Mouse (Mus musculus) stomach, postnatal 0 days (tissue): ENCODE results near the gene Nlrp6.

Experiments
- CTCF ChIP-seq: IDR thresholded peaks from 2 replicates; pipeline ENCODE4 v1.5.1; 2016; ENCODE audit warnings: antibody characterized with exemption, low read depth, mild to moderate bottlenecking, moderate library complexity
- EP300 ChIP-seq: optimal IDR thresholded peaks from 2 replicates; pipeline ENCODE3; 2016; ENCODE audit warnings: antibody characterized with exemption

DNA sequence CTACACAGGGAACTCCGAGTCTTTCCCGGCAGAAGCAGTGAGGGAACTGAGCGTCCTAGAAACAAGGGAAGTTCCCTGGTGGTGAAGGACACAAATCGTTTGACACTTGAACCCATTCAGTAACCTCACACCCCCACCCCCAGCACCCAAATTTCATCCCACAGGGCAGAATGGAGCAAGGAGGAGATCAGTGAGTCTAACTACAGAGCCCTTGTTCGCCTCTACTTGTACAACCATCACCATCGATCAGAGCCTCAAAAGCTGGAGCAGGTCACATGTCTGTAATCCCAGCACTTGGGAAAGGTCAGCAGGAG is 35.8 kb downstream of the Nlrp6 start:
- TF ChIP-seq EP300 (no peak), CTCF (no peak)
